In the genomic region with DNA sequence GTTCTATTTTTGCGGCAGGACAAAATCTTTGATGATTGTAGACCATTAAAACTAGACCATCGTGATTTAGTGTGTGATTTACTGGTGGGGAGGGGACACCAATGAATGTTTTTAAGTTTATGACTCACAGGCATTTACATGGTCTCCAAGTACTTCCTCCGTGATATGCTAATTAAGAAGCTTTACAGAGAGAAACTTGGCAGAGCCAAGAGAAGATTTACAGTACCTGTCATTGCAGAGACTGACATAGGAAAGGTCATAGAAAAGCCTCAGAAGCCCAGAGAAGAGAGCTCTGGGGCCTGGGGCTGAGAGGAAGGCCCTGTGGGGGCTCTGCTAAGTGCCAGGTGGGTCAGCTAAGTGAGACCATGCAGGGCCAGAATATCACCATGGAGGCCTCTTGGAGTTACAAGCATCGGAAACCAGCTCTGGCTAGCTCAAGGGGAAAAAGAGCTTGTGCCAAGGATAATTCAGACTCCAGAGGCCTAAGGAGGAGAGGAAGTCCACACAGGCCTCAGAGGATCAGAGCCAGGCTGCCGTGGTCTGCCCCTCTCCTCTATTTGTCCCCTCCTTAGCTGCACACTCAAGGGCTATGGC, we compare ENCODE assay signal across 11 mouse cellular contexts. TPM values are rescaled to one million over a fixed set of nuclear protein-coding genes. Genes with fewer than 3 reads are reported as not detected.
DNase-seq lines count a peak whose midpoint lies in the region; ATAC-seq and TF ChIP-seq lines count a peak whose summit lies in the region.
"Had no signal": no experiment of that assay in that cellular context is flagged by ENCODE, and none has a peak within 500 bp of the region (broad histone marks: within the 10 kb centered on the region; RNA-seq: fewer than 3 reads in every experiment).

No protein-coding gene starts in this region.

- peaks cover 20% of the 10 kb centered on the region for H3K4me1 ChIP-seq in heart, embryonic 16.5 days (ENCODE audit: control insufficient read depth, insufficient read depth, low read length)
- H3K4me1 ChIP-seq in MEL (ENCODE audit: control insufficient read depth in 1 of 2, insufficient read depth in 2 of 2, low read length in 2 of 2) = peaks cover 0 to 14% of the 10 kb centered on the region in 2 experiments; a peak in 2 of 4 replicates

- no peak overlapping the region for H3K4me3 ChIP-seq in heart, embryonic 16.5 days (ENCODE audit: low read length)
- H3K4me3 ChIP-seq in MEL (ENCODE audit: control insufficient read depth in 1 of 2, insufficient read depth in 1 of 2, low read depth in 2 of 2, low read length in 2 of 2) = no peak overlapping the region
- H3K4me3 ChIP-seq: liver, embryonic 15.5 days; megakaryocyte, embryonic 14.5 days; myocyte had no signal

- ATAC-seq in heart, embryonic 16.5 days (replicated peaks; ENCODE audit: extremely low read depth, insufficient read depth, low FRiP score) = peak; percentile 52; the same call in 1 of the 2 replicates

- no peak for TF ChIP-seq POLR2A in MEL (IDR thresholded peaks at IDR 0.05; ENCODE audit: control insufficient read depth in 1 of 2, insufficient read depth in 1 of 2, low read depth in 1 of 2, low read length in 2 of 2, poor library complexity in 1 of 2)

- H3K9me3 ChIP-seq in heart, embryonic 16.5 days (replicated peaks; ENCODE audit: control insufficient read depth, low read length) = no peaks in the 10 kb centered on the region
- H3K9me3 ChIP-seq in MEL (replicated peaks; ENCODE audit: insufficient read depth, low read length) = no peaks in the 10 kb centered on the region
- H3K9me3 ChIP-seq: liver, embryonic 15.5 days; megakaryocyte, embryonic 14.5 days had no signal

- no peaks in the 10 kb centered on the region for H3K79me2 ChIP-seq in MEL (ENCODE audit: control insufficient read depth, insufficient read depth, low read length, poor library complexity)

- WGBS in heart, embryonic 16.5 days = 50% methylated on average over 5 of the region's 5 CpGs

- DNase-seq in heart, adult 8-10 months (ENCODE audit: low spot score) = no peak
- DNase-seq in MEL (ENCODE audit: low read depth, low spot score) = no peak
- peak; percentile 37 for DNase-seq in brain, adult 2 months (ENCODE audit: low read depth, low spot score)
- DNase-seq in kidney, postnatal 14 days = peak; percentile 60
- no peak for DNase-seq in embryo, embryonic 10.5 days (ENCODE audit: low spot score)
- DNase-seq in natural killer cell, adult 2 months (ENCODE audit: low spot score in 2 of 2) = no peak
- DNase-seq: gastrocnemius, postnatal 25 days had no signal

- H3K27ac ChIP-seq in heart, embryonic 16.5 days (ENCODE audit: low read length) = peak overlapping the region; percentile 69
- H3K27ac ChIP-seq in MEL (ENCODE audit: control insufficient read depth, low read depth, low read length) = no peak overlapping the region
- H3K27ac ChIP-seq: liver, embryonic 15.5 days had no signal

- H3K27me3 ChIP-seq in heart, embryonic 16.5 days (ENCODE audit: control insufficient read depth, insufficient read depth, low read length) = no peaks in the 10 kb centered on the region
- H3K27me3 ChIP-seq in MEL (ENCODE audit: control insufficient read depth in 1 of 2, insufficient read depth in 2 of 2, low read length in 2 of 2) = no peaks in the 10 kb centered on the region
- H3K27me3 ChIP-seq: liver, embryonic 15.5 days; megakaryocyte, embryonic 14.5 days had no signal

- H3K36me3 ChIP-seq in heart, embryonic 16.5 days (ENCODE audit: control insufficient read depth, insufficient read depth) = no peaks in the 10 kb centered on the region
- peaks cover 0 to 2% of the 10 kb centered on the region in 2 experiments; a peak in 1 of 4 replicates for H3K36me3 ChIP-seq in MEL (ENCODE audit: control insufficient read depth in 1 of 2, insufficient read depth in 2 of 2, low read length in 2 of 2)
- H3K36me3 ChIP-seq: liver, embryonic 15.5 days had no signal

- TF ChIP-seq RAD21 in MEL (IDR thresholded peaks at IDR 0.05; ENCODE audit: low read depth, low read length) = no peak

- H3K9ac ChIP-seq in heart, embryonic 16.5 days (ENCODE audit: low read length) = no peak overlapping the region
- H3K9ac ChIP-seq in MEL (ENCODE audit: control insufficient read depth, low read depth, low read length, poor library complexity, severe bottlenecking) = no peak overlapping the region
- H3K9ac ChIP-seq: liver, embryonic 15.5 days had no signal

- no peak for TF ChIP-seq EP300 in MEL (IDR thresholded peaks at IDR 0.05; ENCODE audit: low read depth in 1 of 2, low read length in 2 of 2)

- H3K4me2 ChIP-seq in heart, embryonic 16.5 days (ENCODE audit: low read depth, low read length) = no peak overlapping the region
- H3K4me2 ChIP-seq: liver, embryonic 15.5 days had no signal

- TF ChIP-seq CTCF in MEL (IDR thresholded peaks at IDR 0.05 in 2 of 3, conservative IDR thresholded peaks at IDR 0.05 in 1 of 3; ENCODE audit: control insufficient read depth in 1 of 3, insufficient read depth in 1 of 3, low read depth in 2 of 3, low read length in 3 of 3, poor library complexity in 1 of 3, severe bottlenecking in 1 of 3) = no peak

TF ChIP-seq in MEL, 35 proteins besides CTCF, POLR2A, EP300 and RAD21:
- TF ChIP-seq GABPA (IDR thresholded peaks at IDR 0.05; ENCODE audit: low read depth, low read length) = no peak
- TF ChIP-seq RCOR1 (IDR thresholded peaks at IDR 0.05; ENCODE audit: low read depth, low read length) = peak; percentile 92
TF ChIP-seq in MEL: peak in this region for 1.

RNA-seq across cellular contexts. Expression of a gene that starts 7.1 kb away (rescaled TPM):
- 3.2 and 5.5 TPM in 2 replicates for polyA plus RNA-seq in heart, embryonic 16.5 days (2015; fragmentation: Nextera tagmentation; extraction: Ambion mirVana)
- 10 to 100 TPM; 12.7 to 15.6 (median 14.4) TPM for total RNA-seq in heart, adult 8-10 months (2022)
- total RNA-seq in MEL (2012; rRNA removed) = 0.19 and 0.20 TPM in 2 replicates
- under 1 TPM in 1 of 2 experiments, not detected in 1; 0.92 TPM for polyA plus RNA-seq in MEL (2012; ENCODE audit: insufficient read depth in 1 of 2, insufficient read length in 2 of 2, low read depth in 1 of 2, low replicate concordance in 2 of 2, missing spikeins in 1 of 2)

RNA-seq across cellular contexts. Expression of a gene that starts 39.4 kb away (rescaled TPM):
- polyA plus RNA-seq in heart, embryonic 16.5 days (2015; fragmentation: Nextera tagmentation; extraction: Ambion mirVana) = 38.6 and 40.3 TPM in 2 replicates
- total RNA-seq in heart, adult 8-10 months (2022) = 10 to 100 TPM; 11.3 to 18.2 (median 12.9) TPM
- 37.5 and 37.9 TPM in 2 replicates for total RNA-seq in MEL (2012; rRNA removed)
- 100 to 1,000 TPM in 1 of 2 experiments, 10 to 100 TPM in 1; 42.8 to 141 TPM for polyA plus RNA-seq in MEL (2012; ENCODE audit: insufficient read depth in 1 of 2, insufficient read length in 2 of 2, low read depth in 1 of 2, low replicate concordance in 2 of 2, missing spikeins in 1 of 2)

Comparison
In these comparisons a context has a peak if more than half of its experiments do, and no peak if none do; other contexts are left out.
1. DNase-seq: peak in brain, adult 2 months (single experiment) and kidney, postnatal 14 days (single experiment); none in heart, adult 8-10 months (single experiment), MEL (single experiment), embryo, embryonic 10.5 days (single experiment) and natural killer cell, adult 2 months (0 of 2).
2. RNA of a gene that starts 7.1 kb away (total RNA-seq): 12.7 to 15.6 TPM in heart, adult 8-10 months; 0.19 to 0.20 TPM in MEL; every median in the first group is over 10 times any median in the second.